Mouse (Mus musculus) liver, embryonic 11.5 days (tissue): ENCODE measurements around the gene Erbin. TPM values are rescaled to one million over a fixed set of nuclear protein-coding genes. Genes with fewer than 3 reads are reported as not detected.
A peak's percentile ranks its signal among the peaks of the same experiment; 100 is the strongest.

Experiments
- ATAC-seq: fragments of 200-750 bp; cut with Nextera tagmentation; replicated peaks from 2 replicates; pipeline ENCODE4 v1.8.0; 2017; ENCODE audit warnings: moderate number of reproducible peaks, mild to moderate bottlenecking, moderate TSS enrichment, moderate library complexity; ENCODE audit not compliant: low FRiP score
- DNase-seq: peaks from one replicate; pipeline ENCODE4 v3.0.0-alpha.2; 2017; ENCODE audit warnings: low spot score
- H3K27ac ChIP-seq: fragments of 300-500 bp; sonication (generic); 2 replicates; pipeline ENCODE4 v1.5.1; 2014; ENCODE audit warnings: mild to moderate bottlenecking, low read depth, low read length, control low read depth
- H3K27me3 ChIP-seq: fragments of 300-500 bp; sonication (generic); replicated peaks from 2 replicates; pipeline ENCODE4 v1.6.1; 2014; ENCODE audit warnings: low read length, mixed read lengths; ENCODE audit not compliant: control insufficient read depth, insufficient read depth
- H3K36me3 ChIP-seq: fragments of 300-500 bp; sonication (generic); 2 replicates; pipeline ENCODE4 v1.6.1; 2014; ENCODE audit warnings: mild to moderate bottlenecking, low read length, moderate library complexity, mixed read lengths; ENCODE audit not compliant: control insufficient read depth, insufficient read depth
- H3K4me1 ChIP-seq: fragments of 300-500 bp; sonication (generic); replicated peaks from 2 replicates; pipeline ENCODE4 v1.6.1; 2014; ENCODE audit warnings: low read length, mixed read lengths; ENCODE audit not compliant: control insufficient read depth, insufficient read depth
- H3K4me2 ChIP-seq: fragments of 300-500 bp; sonication (generic); 2 replicates; pipeline ENCODE4 v1.6.1; 2014; ENCODE audit warnings: mild to moderate bottlenecking, control low read depth, moderate library complexity
- H3K4me3 ChIP-seq: fragments of 300-500 bp; sonication (generic); 2 replicates; pipeline ENCODE4 v1.5.1; 2014; ENCODE audit warnings: low read depth, low read length, control low read depth
- H3K9ac ChIP-seq: fragments of 300-500 bp; sonication (generic); 2 replicates; pipeline ENCODE4 v1.6.1; 2014; ENCODE audit warnings: low read depth, low read length, control low read depth
- H3K9me3 ChIP-seq: fragments of 300-500 bp; sonication (generic); 2 replicates; pipeline ENCODE4 v1.6.1; 2016; ENCODE audit warnings: low read length, inconsistent platforms, mixed read lengths; ENCODE audit not compliant: control insufficient read depth
- WGBS: fragments of 180-500 bp; shearing (Covaris S2); extraction: QIAGEN DNeasy Blood & Tissue Kit; methylation state at CpG from one replicate; pipeline ENCODE4 v1.1.7; 2014; 5-methylcytosine and 5-hydroxymethylcytosine counted together
- polyA plus RNA-seq: library from polyadenylated mRNA; unstranded; fragments of >200 nt; fragmentation: Nextera tagmentation; extraction: Ambion mirVana; gene quantifications from 2 replicates; pipeline ENCODE4 v1.2.1, GENCODE M21; 2014

Erbin gene
- polyA plus RNA-seq, 1 experiment from 2014 or later: 16.2 TPM

DNA sequence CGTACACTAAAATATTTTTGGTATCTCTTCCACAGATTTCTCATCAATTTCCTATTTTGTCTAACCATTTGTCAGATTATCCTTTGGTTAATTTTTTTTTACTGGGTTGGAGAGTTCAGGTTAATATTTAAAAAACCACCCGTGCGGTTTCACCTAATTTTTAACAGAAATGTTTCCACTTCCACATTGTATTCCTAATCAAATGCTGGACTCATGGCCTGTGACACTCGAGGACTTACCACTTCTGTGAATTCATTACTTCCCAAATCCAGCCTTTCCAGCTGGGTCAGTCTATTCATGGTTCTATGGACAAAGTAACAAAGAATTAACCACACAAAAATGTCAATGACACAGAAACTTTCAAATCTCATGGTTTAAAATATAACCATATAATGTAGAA lies 58.3 kb downstream of the Erbin start:
- Histone ChIP-seq H3K9me3 (no peaks in the 10 kb centered on the region), H3K4me2 (no peak overlapping the region), H3K9ac (no peak overlapping the region), H3K27me3 (no peaks in the 10 kb centered on the region), H3K4me3 (no peak overlapping the region), H3K27ac (no peak overlapping the region), H3K36me3 (no peaks in the 10 kb centered on the region), H3K4me1 (no peaks in the 10 kb centered on the region)
- DNase-seq: no peak
- WGBS: 85% methylated on average over 4 of the region's 4 CpGs
- ATAC-seq: no peak

DNA sequence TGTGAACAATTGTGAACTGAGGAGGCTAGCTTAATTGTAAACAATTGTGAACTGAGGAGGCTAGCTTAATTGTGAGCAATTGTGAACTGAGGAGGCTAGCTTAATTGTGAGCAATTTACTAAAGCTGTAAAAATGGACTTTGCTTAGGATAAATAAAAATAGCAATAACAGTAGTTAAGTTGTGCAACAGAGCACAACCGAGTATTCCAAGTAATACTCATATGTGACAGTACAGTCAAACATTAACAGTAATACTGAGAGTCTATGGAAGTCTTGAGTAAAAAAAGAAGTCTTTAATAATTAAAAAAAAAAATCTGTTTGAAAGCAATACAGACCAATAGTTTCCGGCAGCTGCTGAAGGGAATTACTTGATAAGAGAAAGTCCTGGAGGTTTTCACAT lies 61.3 kb downstream of the Erbin start:
- 81% methylated on average over 2 of the region's 2 CpGs for WGBS
- 0 out of 2 replicates have a peak, but pooled peaks cover 4% of the 10 kb centered on the region for H3K36me3 ChIP-seq
- H3K4me2 ChIP-seq: no peak overlapping the region
- H3K4me1 ChIP-seq: no peaks in the 10 kb centered on the region
- H3K9me3 ChIP-seq: no peaks in the 10 kb centered on the region
- H3K4me3 ChIP-seq: no peak overlapping the region
- no peak overlapping the region for H3K9ac ChIP-seq
- H3K27ac ChIP-seq: no peak overlapping the region
- H3K27me3 ChIP-seq: no peaks in the 10 kb centered on the region
- no peak for DNase-seq
- no peak for ATAC-seq

DNA sequence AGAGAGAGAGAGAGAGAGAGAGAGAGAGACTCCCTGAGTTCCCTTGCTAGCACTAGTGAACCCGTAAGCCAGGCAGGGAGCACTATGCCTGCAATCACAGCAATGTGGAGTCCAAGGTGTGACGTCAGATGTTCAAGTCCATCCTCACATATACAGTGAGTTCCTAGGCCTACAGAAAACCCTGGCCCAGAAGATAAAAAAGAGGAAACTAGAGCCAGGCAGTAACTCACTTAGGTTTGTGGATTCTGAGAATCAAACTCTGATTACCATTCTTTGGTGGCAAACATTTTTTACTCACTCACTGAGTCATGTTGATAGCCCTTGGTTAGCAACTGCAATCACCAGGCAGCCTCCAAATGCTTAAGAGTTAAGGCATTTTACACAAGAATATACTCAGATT lies 72.7 kb downstream of the Erbin start:
- no peak overlapping the region for H3K27ac ChIP-seq
- no peaks in the 10 kb centered on the region for H3K36me3 ChIP-seq
- DNase-seq (no peak), ATAC-seq (no peak)
- H3K27me3 ChIP-seq: no peaks in the 10 kb centered on the region
- WGBS: 81% methylated on average over 2 of the region's 2 CpGs
- no peaks in the 10 kb centered on the region for H3K4me1 ChIP-seq
- H3K9me3 ChIP-seq: no peaks in the 10 kb centered on the region
- no peak overlapping the region for H3K4me2 ChIP-seq
- no peak overlapping the region for H3K9ac ChIP-seq
- no peak overlapping the region for H3K4me3 ChIP-seq

DNA sequence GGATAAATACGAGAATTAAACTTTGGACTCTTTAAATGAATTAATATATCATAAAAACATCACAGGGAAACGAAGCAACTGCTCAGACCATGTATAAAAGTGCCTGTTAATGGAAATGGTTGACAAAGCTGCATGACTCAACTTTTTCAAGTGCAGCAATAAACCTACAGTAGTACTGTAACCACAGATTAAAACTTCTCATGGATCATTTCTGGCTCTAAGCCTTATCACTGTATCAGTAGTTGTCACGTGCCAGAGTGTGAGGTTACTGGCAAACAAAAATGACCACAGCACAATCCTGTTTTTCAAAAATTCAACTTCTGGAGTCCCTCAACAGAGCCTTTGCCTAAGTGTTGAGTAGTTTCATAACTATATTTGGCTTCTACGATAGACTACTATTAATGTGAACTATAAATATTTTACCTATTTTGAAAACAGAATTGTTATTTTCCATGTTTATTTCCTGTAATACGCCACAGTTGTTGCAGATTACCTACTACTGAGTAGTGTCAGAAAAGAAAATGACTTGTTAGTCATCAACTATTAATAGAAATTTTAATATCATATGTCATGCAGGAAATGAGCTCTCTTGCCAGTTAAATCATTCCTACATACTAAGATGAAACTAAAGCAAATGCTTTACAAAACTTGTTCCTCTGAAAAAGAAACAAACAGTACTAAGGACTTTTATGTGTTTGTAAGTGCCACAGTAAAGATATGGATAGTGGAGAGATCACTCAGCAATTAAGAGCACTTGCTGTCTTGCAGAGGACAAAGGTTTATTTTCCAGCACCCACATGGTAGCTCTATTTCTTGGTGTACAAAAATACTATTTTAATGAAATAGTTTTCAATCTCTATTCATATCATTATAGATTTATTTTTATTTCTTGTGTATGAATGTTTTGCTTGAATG lies 78.8 kb downstream of the Erbin start:
- H3K36me3 ChIP-seq: peaks cover 19% of the 10 kb centered on the region
- no peak overlapping the region for H3K27ac ChIP-seq
- H3K4me2 ChIP-seq: no peak overlapping the region
- ATAC-seq (0 out of 2 replicates have a peak, but pooled peaks have one; percentile 41), DNase-seq (no peak)
- no peaks in the 10 kb centered on the region for H3K27me3 ChIP-seq
- 81% methylated on average over 5 of the region's 5 CpGs for WGBS
- no peak overlapping the region for H3K9ac ChIP-seq
- no peaks in the 10 kb centered on the region for H3K4me1 ChIP-seq
- no peaks in the 10 kb centered on the region for H3K9me3 ChIP-seq
- H3K4me3 ChIP-seq: no peak overlapping the region

DNA sequence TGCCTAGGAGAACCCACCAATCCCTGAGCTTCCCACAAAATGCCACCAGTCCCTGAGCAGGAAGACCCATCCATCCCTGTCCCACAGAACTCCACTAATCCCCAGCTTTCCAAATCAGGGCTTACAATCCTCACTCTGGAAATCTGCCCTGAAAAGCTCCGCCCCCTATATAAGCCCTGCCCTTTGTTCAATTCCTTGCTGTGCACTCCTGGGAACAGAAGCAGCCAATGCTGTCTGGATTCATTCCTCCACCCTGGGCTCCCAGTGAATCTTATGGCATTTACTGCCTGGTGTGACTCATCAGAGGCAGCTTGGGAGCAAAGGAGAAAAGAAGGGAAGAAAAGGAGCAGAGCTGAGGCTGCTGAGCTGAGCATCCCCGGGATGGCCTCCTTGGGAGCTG lies 81.7 kb downstream of the Erbin start:
- no peak overlapping the region for H3K9ac ChIP-seq
- DNase-seq (no peak), ATAC-seq (no peak)
- no peak overlapping the region for H3K27ac ChIP-seq
- WGBS: 89% methylated on average over 2 of the region's 2 CpGs
- no peak overlapping the region for H3K4me3 ChIP-seq
- no peak overlapping the region for H3K4me2 ChIP-seq
- H3K27me3 ChIP-seq: no peaks in the 10 kb centered on the region
- H3K4me1 ChIP-seq: no peaks in the 10 kb centered on the region
- H3K9me3 ChIP-seq: no peaks in the 10 kb centered on the region
- H3K36me3 ChIP-seq: peaks cover 26% of the 10 kb centered on the region

DNA sequence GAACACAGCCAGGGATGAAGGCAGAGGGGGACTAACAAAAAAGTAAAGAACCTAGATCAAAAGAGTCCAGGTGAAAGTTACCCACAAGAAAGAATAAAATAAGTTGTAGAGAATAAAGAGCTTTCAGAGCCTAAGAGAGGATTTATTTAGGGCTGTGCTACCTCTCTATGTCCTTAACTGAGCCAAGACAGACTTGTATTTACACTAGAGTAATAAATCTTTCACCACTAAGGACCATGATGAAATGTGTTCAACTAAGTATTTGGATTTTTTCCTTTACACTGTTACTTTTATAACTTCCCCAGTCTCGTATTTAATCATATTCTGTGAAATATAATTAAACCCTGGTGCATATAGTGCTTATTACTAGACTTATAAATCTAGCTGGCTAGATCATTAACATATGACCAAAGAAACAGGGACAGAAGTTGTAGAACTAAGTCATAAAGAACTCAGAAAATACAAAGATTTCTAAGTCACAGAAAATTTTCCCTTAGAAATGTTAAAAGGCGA lies 90.6 kb downstream of the Erbin start:
- Histone ChIP-seq H3K9ac (no peak overlapping the region), H3K4me3 (no peak overlapping the region), H3K27me3 (no peaks in the 10 kb centered on the region), H3K36me3 (peaks cover 12% of the 10 kb centered on the region; the same call in 1 of the 2 replicates), H3K4me2 (no peak overlapping the region), H3K27ac (no peak overlapping the region), H3K4me1 (no peaks in the 10 kb centered on the region), H3K9me3 (no peaks in the 10 kb centered on the region)
- 89% methylated on average over 2 of the region's 2 CpGs for WGBS
- no peak for ATAC-seq
- no peak for DNase-seq

DNA sequence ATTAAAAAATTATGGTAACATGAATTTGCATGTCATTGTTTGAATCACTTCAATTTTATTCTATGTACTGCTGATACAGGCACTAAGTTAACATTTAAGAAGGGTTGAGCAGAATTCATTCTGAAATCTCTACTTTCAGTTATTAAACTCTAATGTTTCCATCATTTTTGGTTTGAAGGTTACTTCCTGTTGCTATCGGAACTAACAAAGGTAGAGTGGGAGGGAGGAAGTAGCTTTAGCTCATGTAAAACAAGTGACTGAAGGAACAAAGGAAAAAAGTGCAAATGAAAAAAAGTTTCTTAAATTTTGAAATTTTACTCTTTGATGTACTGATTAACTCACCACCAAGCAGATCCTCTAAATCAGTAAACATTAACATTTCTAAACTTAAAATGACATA lies 98.0 kb downstream of the Erbin start:
- DNase-seq: no peak
- ATAC-seq: no peak
- H3K4me3 ChIP-seq: no peak overlapping the region
- H3K36me3 ChIP-seq: no peaks in the 10 kb centered on the region; the same call in 1 of the 2 replicates
- 92% methylated on average over 1 of the region's 1 CpGs for WGBS
- H3K4me2 ChIP-seq: no peak overlapping the region
- H3K27me3 ChIP-seq: no peaks in the 10 kb centered on the region
- H3K9me3 ChIP-seq: no peaks in the 10 kb centered on the region
- no peaks in the 10 kb centered on the region for H3K4me1 ChIP-seq
- H3K27ac ChIP-seq: no peak overlapping the region
- no peak overlapping the region for H3K9ac ChIP-seq

DNA sequence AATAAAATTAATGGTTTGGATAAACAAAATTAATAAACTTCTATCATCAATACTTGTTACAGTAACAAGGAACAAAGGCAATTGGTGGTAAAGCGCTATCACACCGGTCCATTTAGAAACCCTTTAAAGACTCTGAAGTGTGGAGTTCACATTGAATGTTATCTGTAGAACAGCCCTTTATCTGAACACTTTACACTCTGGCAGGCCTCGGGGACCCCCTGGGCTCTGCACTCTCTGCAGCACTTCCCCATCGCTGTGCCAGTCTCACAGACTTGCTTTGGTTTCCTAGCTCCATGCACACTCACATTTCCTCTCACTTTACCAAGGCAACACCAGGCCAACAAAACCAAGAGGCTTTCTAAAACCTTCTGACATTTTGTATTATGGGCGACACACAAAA lies 100.9 kb downstream of the Erbin start:
- no peaks in the 10 kb centered on the region for H3K9me3 ChIP-seq
- H3K27ac ChIP-seq: no peak overlapping the region
- no peaks in the 10 kb centered on the region; the same call in 1 of the 2 replicates for H3K36me3 ChIP-seq
- no peaks in the 10 kb centered on the region for H3K4me1 ChIP-seq
- ATAC-seq (no peak), DNase-seq (no peak)
- H3K4me3 ChIP-seq: no peak overlapping the region
- no peak overlapping the region for H3K4me2 ChIP-seq
- H3K27me3 ChIP-seq: no peaks in the 10 kb centered on the region
- 62% methylated on average over 5 of the region's 5 CpGs for WGBS
- H3K9ac ChIP-seq: no peak overlapping the region

DNA sequence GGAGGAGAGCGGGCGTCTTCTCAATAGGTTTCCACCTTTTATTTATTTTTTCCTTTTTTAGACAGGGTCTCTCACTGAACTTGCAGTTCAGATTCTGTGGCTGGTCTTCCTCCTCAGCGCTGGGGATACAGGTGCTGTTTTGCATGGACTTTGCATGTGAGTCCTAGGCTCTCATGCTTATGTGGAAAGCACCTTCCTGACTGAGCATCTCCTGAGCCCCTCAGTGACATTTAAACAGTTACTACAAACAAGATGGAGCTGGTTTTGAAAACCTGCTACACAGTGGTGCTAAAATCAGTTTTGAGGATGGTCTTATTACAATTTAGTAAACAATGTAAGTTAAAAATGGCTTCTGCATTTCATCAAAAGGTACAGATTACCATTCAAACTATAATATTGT lies 102.4 kb downstream of the Erbin start:
- Histone ChIP-seq H3K4me1 (no peaks in the 10 kb centered on the region), H3K27me3 (no peaks in the 10 kb centered on the region), H3K9me3 (no peaks in the 10 kb centered on the region), H3K36me3 (no peaks in the 10 kb centered on the region; the same call in 1 of the 2 replicates), H3K4me2 (no peak overlapping the region), H3K9ac (no peak overlapping the region), H3K27ac (no peak overlapping the region), H3K4me3 (no peak overlapping the region)
- no peak for ATAC-seq
- DNase-seq: no peak
- WGBS: 95% methylated on average over 3 of the region's 3 CpGs
